Mouse (Mus musculus) urinary bladder, postnatal 4 days (tissue): Measurements from ENCODE around the gene Caln1.

Experiments
- DNase-seq, 2 experiments: peaks; one replicate each; pipeline ENCODE4 v3.0.0; 2021 to 2022; ENCODE audit warnings: low spot score in 2 of 2

The Caln1 gene

GRCm38 (mm10) chr5:130811966-130812365 lies 442.7 kb downstream of the Caln1 start:
- no peak for DNase-seq

- no peak for DNase-seq
Measured at GRCm38 (mm10) chr5:130812556-130812955, 443.3 kb downstream of the Caln1 start.

- DNase-seq: no peak
Measured at GRCm38 (mm10) chr5:130813089-130813488, 443.8 kb downstream of the Caln1 start.

GRCm38 (mm10) chr5:130815352-130815751 lies 446.1 kb downstream of the Caln1 start:
- DNase-seq: no peak

- DNase-seq: no peak
Measured at GRCm38 (mm10) chr5:130820021-130820648, 450.9 kb downstream of the Caln1 start.

- DNase-seq: no peak
Measured at GRCm38 (mm10) chr5:130820661-130821060, 451.4 kb downstream of the Caln1 start.

GRCm38 (mm10) chr5:130825797-130826196 lies 456.5 kb downstream of the Caln1 start:
- DNase-seq: no peak

GRCm38 (mm10) chr5:130848562-130848961 lies 479.3 kb downstream of the Caln1 start:
- DNase-seq: no peak

GRCm38 (mm10) chr5:130849610-130850009 lies 480.4 kb downstream of the Caln1 start:
- DNase-seq: no peak

GRCm38 (mm10) chr5:130852182-130852581 lies 482.9 kb downstream of the Caln1 start:
- no peak for DNase-seq

- peak; percentile 75 to 85 for DNase-seq
Measured at GRCm38 (mm10) chr5:130853371-130853770, 484.1 kb downstream of the Caln1 start.

GRCm38 (mm10) chr5:130854430-130854829 lies 485.2 kb downstream of the Caln1 start:
- DNase-seq: no peak

- no peak for DNase-seq
Measured at GRCm38 (mm10) chr5:130858148-130858547, 488.9 kb downstream of the Caln1 start.

- DNase-seq: no peak
Measured at GRCm38 (mm10) chr5:130858706-130859105, 489.5 kb downstream of the Caln1 start.

- DNase-seq: no peak
Measured at GRCm38 (mm10) chr5:130859736-130860135, 490.5 kb downstream of the Caln1 start.

GRCm38 (mm10) chr5:130862302-130862701 lies 493.0 kb downstream of the Caln1 start:
- DNase-seq: no peak

GRCm38 (mm10) chr5:130869869-130870268 lies 500.6 kb downstream of the Caln1 start:
- DNase-seq: no peak

GRCm38 (mm10) chr5:130871086-130871485 lies 501.8 kb downstream of the Caln1 start:
- DNase-seq: no peak

- no peak for DNase-seq
Measured at GRCm38 (mm10) chr5:130875391-130875790, 506.1 kb downstream of the Caln1 start.

- no peak for DNase-seq
Measured at GRCm38 (mm10) chr5:130880331-130880730, 511.1 kb downstream of the Caln1 start.

- DNase-seq: no peak
Measured at GRCm38 (mm10) chr5:130891735-130892134, 522.5 kb downstream of the Caln1 start.

- no peak for DNase-seq
Measured at GRCm38 (mm10) chr5:130895991-130896390, 526.7 kb downstream of the Caln1 start.
